32 mouse cellular contexts compared by ENCODE assay signal in the genomic region with DNA sequence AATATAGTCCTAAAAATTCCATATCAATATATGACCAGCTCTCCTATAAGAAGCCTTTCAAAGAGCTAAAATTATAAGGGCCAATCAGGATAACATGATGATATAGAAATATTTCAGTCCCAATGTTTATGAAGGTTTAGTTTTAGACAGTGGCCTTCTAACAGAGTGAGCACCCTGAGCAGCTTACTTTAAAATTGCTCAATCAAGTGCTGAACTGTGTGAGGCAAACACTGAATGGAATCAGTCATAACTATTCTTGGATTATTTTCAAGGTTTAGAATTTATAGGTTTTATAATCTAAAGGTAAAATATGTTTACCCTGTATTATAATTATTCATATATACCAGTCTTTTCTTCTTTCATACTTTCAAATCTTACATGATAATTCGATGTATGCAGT.
"Had no signal": no experiment of that assay in that cellular context is flagged by ENCODE, and none has a peak within 500 bp of the region (broad histone marks: within the 10 kb centered on the region; RNA-seq: fewer than 3 reads in every experiment).

No protein-coding gene starts in this region.

- H3K27ac ChIP-seq: heart, embryonic 15.5 days; hindbrain, embryonic 10.5 days; hindbrain, embryonic 12.5 days; hindbrain, embryonic 13.5 days; hindbrain, embryonic 14.5 days; hindbrain, embryonic 15.5 days; hindbrain, postnatal 0 days; intestine, embryonic 15.5 days; kidney, embryonic 15.5 days; kidney, postnatal 0 days; layer of hippocampus, adult 2 months; left cerebral cortex, adult 2 months had no signal

- DNase-seq: heart, postnatal 10 days; heart, postnatal 14 days; heart, postnatal 36 days; heart, postnatal 4 days; kidney, adult 11 months; kidney, adult 18-20 months; kidney, adult 2 months; kidney, adult 8-10 months; kidney, adult 9 months; kidney, postnatal 10 days; kidney, postnatal 14 days; kidney, postnatal 25 days; kidney, postnatal 36 days; kidney, postnatal 4 days; layer of hippocampus, adult 9-11 months; layer of hippocampus, postnatal 36 days had no signal

- H3K9ac ChIP-seq: heart, embryonic 15.5 days; hindbrain, embryonic 12.5 days; hindbrain, embryonic 13.5 days; hindbrain, embryonic 14.5 days; hindbrain, embryonic 15.5 days; intestine, embryonic 15.5 days; kidney, embryonic 15.5 days had no signal

- ATAC-seq: hindbrain, embryonic 16.5 days; hindbrain, postnatal 0 days; inflammation-experienced regulatory T-cells, adult 6 months; intestine, embryonic 15.5 days; intestine, embryonic 16.5 days; intestine, postnatal 0 days had no signal

- H3K4me1 ChIP-seq: heart, embryonic 15.5 days; hindbrain, embryonic 10.5 days; hindbrain, embryonic 12.5 days; hindbrain, embryonic 13.5 days; hindbrain, embryonic 15.5 days; intestine, embryonic 15.5 days; kidney, embryonic 15.5 days had no signal

- H3K36me3 ChIP-seq: heart, embryonic 15.5 days; hindbrain, embryonic 10.5 days; hindbrain, embryonic 12.5 days; hindbrain, embryonic 13.5 days; hindbrain, embryonic 15.5 days; intestine, embryonic 15.5 days; kidney, embryonic 15.5 days had no signal

- H3K27me3 ChIP-seq: heart, embryonic 15.5 days; hindbrain, embryonic 12.5 days; hindbrain, embryonic 13.5 days; hindbrain, embryonic 15.5 days; intestine, embryonic 15.5 days; kidney, embryonic 15.5 days had no signal

- H3K4me3 ChIP-seq: heart, embryonic 15.5 days; hindbrain, embryonic 10.5 days; hindbrain, embryonic 12.5 days; hindbrain, embryonic 13.5 days; hindbrain, embryonic 15.5 days; intestine, embryonic 15.5 days; kidney, embryonic 15.5 days; layer of hippocampus, adult 2 months; left cerebral cortex, adult 2 months had no signal

- H3K4me2 ChIP-seq: heart, embryonic 15.5 days; hindbrain, embryonic 12.5 days; hindbrain, embryonic 13.5 days; hindbrain, embryonic 14.5 days; hindbrain, embryonic 15.5 days; intestine, embryonic 15.5 days; kidney, embryonic 15.5 days had no signal

- H3K9me3 ChIP-seq: heart, embryonic 15.5 days; hindbrain, embryonic 10.5 days; hindbrain, embryonic 12.5 days; hindbrain, embryonic 13.5 days; hindbrain, embryonic 15.5 days; intestine, embryonic 15.5 days; kidney, embryonic 15.5 days had no signal
